Mouse (Mus musculus) cerebellum, adult 2 months (tissue): ENCODE results near the gene Rer1. TPM values are rescaled to one million over a fixed set of nuclear protein-coding genes. Genes with fewer than 3 reads are reported as not detected.

ENCODE experiments used
- DNase-seq, 2 experiments: peaks; one replicate each; pipeline ENCODE4 v3.0.0; 2021
- H3K27ac ChIP-seq: fragments of 200-500 bp; 2 replicates; pipeline ENCODE4 v1.5.1; 2012; ENCODE audit warnings: low read length, control low read depth, inconsistent platforms; ENCODE audit not compliant: insufficient read depth
- H3K27me3 ChIP-seq: fragments of 200-500 bp; 2 replicates; pipeline ENCODE4 v1.6.1; 2012; ENCODE audit warnings: inconsistent platforms, mild to moderate bottlenecking, low read length, moderate library complexity; ENCODE audit not compliant: control insufficient read depth, insufficient read depth
- H3K4me1 ChIP-seq: fragments of 200-500 bp; 2 replicates; pipeline ENCODE4 v1.6.1; 2011; ENCODE audit warnings: low read length; ENCODE audit not compliant: control insufficient read depth, insufficient read depth
- H3K4me3 ChIP-seq: fragments of 200-500 bp; replicated peaks from 2 replicates; pipeline ENCODE3; 2011; ENCODE audit warnings: mild to moderate bottlenecking, low read depth, low read length, control low read depth; ENCODE audit not compliant: insufficient read depth
- CTCF ChIP-seq: fragments of 200-500 bp; IDR thresholded peaks from 2 replicates; pipeline ENCODE4 v1.5.1; 2011; ENCODE audit warnings: low read depth, mild to moderate bottlenecking, control low read depth, low read length, moderate library complexity, borderline replicate concordance; ENCODE audit not compliant: insufficient read depth
- POLR2A ChIP-seq: fragments of 200-500 bp; IDR thresholded peaks from 2 replicates; pipeline ENCODE4 v1.6.1; 2011; ENCODE audit warnings: low read length, control low read depth, borderline replicate concordance; ENCODE audit not compliant: insufficient read depth
- WGBS: fragments of 180-500 bp; shearing (Covaris S2); methylation state at CpG from one replicate; pipeline ENCODE4 v1.1.7; 2018; 5-methylcytosine and 5-hydroxymethylcytosine counted together
- polyA plus RNA-seq: library from polyadenylated mRNA; depleted of rRNA; stranded (reverse); fragments of >200 nt; gene quantifications from 2 replicates; pipeline ENCODE4 v1.2.3, GENCODE M21; 2012; rRNA removed

Gene Rer1
- polyA plus RNA-seq = 102 and 104 TPM in 2 replicates

DNA sequence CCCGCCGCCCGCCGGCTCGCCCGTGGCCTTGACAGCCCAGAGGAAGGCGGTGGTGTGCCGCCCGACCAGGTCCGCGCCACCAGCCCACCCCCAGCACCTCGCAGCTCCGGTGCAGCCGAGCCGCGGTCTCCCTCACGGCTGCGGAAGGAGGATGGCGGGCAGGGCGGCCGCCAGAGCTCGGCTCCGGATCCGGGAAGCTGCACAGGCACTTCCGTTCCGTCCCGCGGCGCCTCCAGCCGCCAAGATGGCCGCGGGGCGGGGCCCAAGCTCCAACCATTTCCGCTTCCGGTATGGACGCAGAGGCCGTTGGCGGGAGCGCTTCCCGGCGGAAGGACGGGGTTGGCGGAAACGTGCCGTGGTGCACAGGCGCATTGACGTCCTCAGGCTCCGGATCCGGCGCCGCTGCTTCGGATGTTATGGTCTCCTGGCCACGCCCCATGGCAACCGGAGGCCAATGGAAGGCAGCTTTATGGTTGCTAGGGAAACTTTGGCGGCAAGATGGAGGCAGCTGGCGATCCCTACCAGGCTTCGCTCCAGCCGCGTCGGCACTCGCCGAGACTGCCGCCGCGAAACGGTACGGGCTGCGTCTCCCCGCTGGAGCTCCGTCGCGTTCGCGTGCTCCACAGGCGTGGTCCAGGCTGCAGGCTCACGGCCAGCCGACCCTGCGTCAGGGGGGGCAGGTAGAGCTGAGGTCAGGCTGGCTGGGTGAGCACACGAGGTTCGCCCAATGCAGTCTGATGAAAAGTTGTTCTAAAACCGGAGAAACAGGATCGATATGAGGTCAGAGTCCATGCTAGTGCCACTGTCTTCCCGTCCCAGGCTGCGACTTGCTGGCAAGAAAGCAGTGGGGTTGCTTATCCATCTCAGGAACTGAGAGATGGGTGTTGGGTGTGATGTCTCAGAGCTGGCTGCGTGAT lies at the start of gene Rer1, which contains the start of gene Morn1:
Gene Rer1, minus strand, starts transcription at position 275 of the 917 bp plus-strand sequence.
Gene Morn1, plus strand, starts transcription at position 470 of the 917 bp plus-strand sequence.
- peak; percentile 60 for TF ChIP-seq POLR2A
- TF ChIP-seq CTCF = no peak
- WGBS = under 1% methylated on average over 85 of the region's 85 CpGs
- Histone ChIP-seq H3K4me3 (peak within 1 kb of the TSS; percentile 88), H3K27ac (peak within 1 kb of the TSS; percentile 58), H3K4me1 (peaks cover 10% of the 10 kb centered on the region), H3K27me3 (no peaks in the 10 kb centered on the region)
- peak; percentile 100 for DNase-seq

DNA sequence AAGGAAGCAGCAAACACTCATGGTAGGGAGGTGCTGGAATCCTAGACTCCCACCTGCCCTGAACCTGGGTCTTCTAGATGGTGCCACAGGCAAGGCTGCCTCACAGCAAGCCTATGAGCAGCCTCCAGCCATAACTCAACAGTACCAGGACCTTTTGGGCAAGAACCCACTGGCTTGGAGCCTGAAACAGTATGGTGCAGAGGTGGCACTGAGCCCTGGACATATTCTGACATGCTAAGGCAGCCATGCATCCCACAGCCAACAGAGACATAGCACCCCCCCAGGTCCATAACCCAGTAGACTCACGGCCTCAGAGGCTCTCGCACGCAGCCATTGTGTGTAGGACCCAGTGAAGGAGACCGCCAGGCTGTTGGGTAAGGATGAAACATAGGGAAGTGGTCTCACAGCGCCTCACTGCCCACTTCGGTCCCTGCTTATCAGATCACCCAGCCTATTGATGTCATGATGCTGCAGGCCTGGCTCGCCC lies 48.5 kb upstream of the Rer1 start:
- TF ChIP-seq CTCF (no peak), POLR2A (no peak)
- DNase-seq = no peak

DNA sequence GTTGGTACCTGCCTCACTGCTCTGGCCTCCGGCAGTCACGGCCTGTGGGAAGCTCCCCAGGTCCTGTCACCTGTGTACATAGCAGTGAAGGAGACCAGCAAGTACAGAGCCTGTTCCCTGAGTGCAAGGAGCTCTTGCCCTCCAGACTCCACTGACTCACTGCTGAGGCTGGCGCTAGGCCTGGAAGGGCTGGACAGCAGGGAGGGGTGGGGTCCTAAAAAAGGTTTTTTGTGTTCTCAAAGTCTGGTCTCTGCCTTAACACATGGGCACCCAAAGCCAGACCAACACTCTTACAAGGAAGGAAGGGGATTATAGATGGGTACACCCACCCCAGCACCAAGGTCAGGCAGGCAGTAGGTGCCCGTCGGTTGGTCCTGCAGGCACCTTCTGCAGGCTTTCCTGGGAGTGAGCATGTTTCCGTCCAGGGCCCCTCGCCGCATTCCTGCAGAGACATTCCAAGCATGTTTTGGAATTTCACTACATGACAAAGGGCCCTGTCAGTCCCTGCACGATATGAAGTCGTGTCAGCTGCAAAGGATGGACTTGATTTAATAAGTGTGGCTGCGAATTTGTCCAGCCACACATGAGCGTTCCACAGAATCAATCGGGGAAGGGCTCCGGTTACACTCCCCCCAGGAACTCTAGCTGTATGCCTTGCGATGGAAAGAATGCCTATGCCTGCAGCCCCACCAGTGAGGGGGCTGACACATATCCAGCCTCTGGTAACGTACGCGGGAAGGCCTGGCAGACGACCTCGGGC lies 47.7 kb upstream of the Rer1 start:
- TF ChIP-seq CTCF (no peak), POLR2A (no peak)
- H3K4me3 ChIP-seq = no peak overlapping the region
- WGBS = 65% methylated on average over 20 of the region's 20 CpGs
- no peak overlapping the region for H3K27ac ChIP-seq
- peaks cover 49% of the 10 kb centered on the region for H3K4me1 ChIP-seq
- no peaks in the 10 kb centered on the region for H3K27me3 ChIP-seq
- DNase-seq = no peak

More for the DNA sequence above, 48.5 kb upstream of the Rer1 start:
- Histone ChIP-seq H3K27ac (no peak overlapping the region), H3K4me1 (peaks cover 40% of the 10 kb centered on the region), H3K4me3 (no peak overlapping the region), H3K27me3 (no peaks in the 10 kb centered on the region)
- 92% methylated on average over 7 of the region's 7 CpGs for WGBS

DNA sequence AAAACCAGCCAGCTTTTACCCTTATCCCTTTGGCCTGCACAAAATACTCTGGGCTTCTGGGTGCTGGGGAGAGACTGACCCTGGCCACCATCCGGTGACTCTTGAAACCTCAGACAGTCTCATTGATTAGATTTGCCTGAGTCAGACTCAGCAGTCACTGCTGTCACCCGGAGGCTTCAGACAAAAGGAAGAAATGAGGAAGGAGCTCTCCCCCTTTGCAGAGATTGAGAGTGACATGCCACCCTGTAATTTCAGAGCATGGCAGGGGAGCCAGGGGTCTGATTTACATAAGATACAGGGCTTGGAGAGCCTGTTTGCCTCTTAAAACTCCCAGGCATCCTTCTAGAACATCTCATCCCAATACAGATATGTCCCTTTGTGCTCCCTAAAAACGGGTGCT lies 47.0 kb upstream of the Rer1 start:
- H3K27ac ChIP-seq = no peak overlapping the region
- H3K27me3 ChIP-seq = no peaks in the 10 kb centered on the region
- H3K4me3 ChIP-seq = no peak overlapping the region
- 62% methylated on average over 3 of the region's 3 CpGs for WGBS
- peaks cover 47% of the 10 kb centered on the region for H3K4me1 ChIP-seq
- TF ChIP-seq CTCF = no peak
- TF ChIP-seq POLR2A = no peak
- DNase-seq = no peak

DNA sequence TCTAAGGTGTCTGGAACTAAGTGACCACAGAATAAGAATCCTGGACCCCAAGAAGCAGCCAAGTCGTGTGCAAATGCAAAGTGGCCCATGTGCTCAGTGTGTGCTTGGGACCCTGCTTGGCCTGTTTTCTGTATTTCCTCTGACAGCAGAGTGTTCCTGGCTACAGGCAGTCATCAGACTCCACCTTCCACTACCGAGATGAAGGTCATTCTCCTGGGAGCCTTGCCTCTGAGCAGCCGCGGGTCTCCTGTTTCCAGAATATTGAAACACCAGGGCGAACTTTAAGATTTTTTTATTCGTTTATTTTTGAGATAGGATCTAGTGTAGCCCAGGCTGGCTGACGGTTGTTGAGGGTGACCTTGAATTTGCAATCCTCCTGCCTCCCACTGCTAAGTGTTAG lies 44.4 kb upstream of the Rer1 start:
- TF ChIP-seq POLR2A = no peak
- TF ChIP-seq CTCF = no peak
- H3K27me3 ChIP-seq = no peaks in the 10 kb centered on the region
- 80% methylated on average over 7 of the region's 7 CpGs for WGBS
- DNase-seq = no peak
- peaks cover 32% of the 10 kb centered on the region for H3K4me1 ChIP-seq
- peak overlapping the region; percentile 82 for H3K27ac ChIP-seq
- no peak overlapping the region for H3K4me3 ChIP-seq

DNA sequence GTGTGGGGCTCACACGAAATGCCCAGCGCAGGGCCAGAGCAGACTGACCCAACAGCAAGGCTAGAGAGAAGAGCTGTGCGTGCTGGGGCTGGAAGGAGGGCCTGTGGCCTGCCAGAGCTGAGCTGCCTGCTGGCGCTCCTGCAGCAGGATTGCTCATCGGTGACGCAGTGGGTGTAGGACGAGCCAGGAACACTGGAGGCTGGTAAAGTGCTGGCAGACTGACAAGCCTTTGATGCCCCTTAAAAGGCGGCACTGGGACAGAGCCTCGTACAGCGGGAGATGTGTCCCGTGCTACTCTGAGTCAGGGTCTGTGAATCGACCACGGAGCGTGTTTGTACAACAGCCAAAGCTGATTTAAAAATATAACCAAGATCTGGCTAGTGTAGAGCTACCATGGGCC lies 43.8 kb upstream of the Rer1 start:
- DNase-seq = peak; percentile 90 to 92
- Histone ChIP-seq H3K4me3 (no peak overlapping the region), H3K27ac (peak overlapping the region; percentile 82), H3K27me3 (no peaks in the 10 kb centered on the region), H3K4me1 (peaks cover 28% of the 10 kb centered on the region)
- TF ChIP-seq POLR2A (peak; percentile 39; the same call in 1 of the 2 replicates), CTCF (no peak)
- 5% methylated on average over 14 of the region's 14 CpGs for WGBS

DNA sequence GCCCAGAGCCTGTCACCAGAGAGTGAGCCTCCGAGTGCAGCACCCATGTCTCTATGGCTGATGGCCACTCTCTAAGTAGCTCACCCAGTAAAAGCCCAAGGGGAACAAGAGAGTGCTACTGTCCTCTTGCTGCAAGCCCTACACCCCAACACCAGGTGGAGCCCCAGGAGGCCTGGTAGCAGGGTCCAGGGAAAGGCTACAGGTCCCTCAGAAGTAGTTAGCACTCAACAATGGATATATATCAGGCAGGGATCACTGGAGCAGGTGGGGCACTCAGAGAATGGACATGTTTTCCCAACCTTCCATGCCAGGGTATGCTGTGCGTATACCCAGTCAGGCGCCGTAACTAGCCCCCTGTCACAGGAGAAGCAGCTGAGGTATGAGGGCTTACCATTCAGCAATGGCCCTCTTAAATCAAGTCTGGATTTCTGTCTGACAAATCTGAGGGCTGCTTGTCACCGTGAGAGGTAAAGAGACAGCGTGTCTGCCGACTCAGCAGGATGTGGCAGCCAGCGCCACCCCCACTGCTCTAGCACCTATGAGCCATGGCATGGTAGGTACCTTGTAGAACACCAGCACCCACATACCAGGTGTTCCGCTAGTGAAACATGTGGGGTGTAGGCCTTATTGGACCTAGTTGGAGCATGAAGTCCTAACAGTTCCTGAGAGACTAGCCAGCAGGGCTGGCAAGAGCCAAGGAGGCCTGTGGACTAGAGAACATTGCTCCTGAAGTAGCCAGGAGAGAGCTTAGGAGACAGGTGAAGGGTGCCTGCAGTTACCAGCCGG lies 43.1 kb upstream of the Rer1 start:
- no peaks in the 10 kb centered on the region for H3K27me3 ChIP-seq

More for the DNA sequence above, 43.1 kb upstream of the Rer1 start:
- Histone ChIP-seq H3K4me1 (peaks cover 22% of the 10 kb centered on the region), H3K27ac (peak overlapping the region; percentile 82), H3K4me3 (no peak overlapping the region)
- 68% methylated on average over 10 of the region's 10 CpGs for WGBS
- DNase-seq = no peak
- TF ChIP-seq POLR2A = no peak
- peak; percentile 43 for TF ChIP-seq CTCF
